Mouse (Mus musculus) c-Kit-positive CD71-positive TER-119-positive erythroid progenitor cells, embryonic 14.5 days (primary cell): ENCODE data around the gene Them7.

Experiments used
- DNase-seq: peaks from one replicate; pipeline ENCODE4 v3.0.0-alpha.2; 2013; ENCODE audit warnings: low spot score

Gene Them7

DNA sequence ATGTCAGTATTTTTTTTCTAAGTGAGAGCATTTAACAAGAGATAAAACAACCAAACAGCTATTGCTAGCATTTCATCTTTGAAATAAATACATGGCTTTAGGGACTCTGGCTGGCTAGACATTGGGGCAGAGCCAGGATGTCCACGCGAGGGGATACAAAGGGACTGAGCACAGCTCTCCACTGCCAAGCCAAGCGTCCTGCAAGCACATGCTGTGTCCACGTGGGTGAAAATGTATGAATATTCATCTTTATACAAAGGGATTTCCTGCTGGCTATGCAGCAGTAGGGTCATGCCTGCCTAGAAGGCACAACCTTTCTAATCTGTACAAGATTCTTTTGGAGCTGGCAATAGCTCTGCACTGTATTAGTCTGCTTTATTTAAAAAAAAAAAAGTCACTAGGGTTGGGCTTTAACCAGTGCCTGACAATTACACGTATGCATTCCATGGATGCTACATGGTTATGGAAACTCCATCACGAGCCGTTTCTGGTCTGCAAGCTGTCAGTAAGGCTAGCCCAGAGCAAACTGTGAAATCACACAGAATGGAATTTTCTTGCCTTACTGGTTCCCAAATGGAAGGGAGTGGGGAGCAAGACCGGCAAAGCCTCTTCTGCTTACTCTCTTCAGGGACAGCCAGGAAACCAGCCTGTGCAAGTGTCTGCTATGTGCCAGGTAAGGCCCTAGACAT, 192.7 kb downstream of the Them7 start:
- no peak for DNase-seq

DNA sequence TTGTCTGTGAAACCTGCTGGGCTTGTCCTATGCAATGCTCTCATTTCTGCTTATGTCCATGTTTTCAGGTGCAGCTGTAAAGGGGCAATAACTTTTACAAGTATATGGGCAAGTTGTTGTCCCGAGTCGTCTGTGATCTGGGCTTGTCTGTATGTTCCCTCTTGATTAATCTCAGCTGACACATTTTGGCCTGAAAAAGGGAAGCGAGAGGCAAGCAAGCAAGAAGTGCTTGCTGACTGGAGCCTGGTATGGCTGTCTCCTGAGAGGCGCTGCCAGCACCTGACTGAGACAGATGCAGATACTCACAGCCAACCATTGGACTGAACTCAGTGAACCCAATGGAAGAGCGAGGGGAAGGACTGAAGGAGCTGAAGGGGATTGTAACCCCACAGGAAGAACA, 193.5 kb downstream of the Them7 start:
- no peak for DNase-seq

DNA sequence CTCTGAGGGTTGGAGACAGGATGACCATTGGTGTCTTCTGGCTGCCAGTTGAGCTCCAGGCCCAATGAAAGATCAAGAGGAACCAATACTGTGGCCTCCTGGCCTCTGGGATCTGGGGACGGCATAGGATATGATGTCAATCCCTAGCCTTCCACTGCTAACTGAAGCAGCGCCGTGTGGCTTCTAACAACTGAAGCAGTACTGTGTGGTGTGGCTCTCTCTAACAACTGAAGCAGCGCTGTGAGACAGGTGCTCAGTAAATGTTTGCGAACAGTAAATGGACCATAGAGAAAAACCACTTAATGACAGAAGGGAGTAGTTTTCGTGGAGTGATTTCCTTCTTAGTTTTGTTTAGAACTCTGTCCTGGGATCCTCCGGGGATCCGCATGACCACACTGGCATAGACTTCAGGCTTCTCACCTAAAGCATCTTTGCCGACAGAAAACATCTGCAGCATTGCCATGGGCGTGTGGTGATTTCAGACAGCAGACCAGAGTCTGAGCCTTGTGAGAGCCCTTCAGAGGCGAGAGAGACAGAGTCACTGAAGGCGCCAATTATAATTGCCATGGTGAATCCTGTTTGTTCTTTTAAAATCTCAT, 194.6 kb downstream of the Them7 start:
- no peak for DNase-seq

GRCm38 (mm10) chr2:105427447-105427846, 203.3 kb downstream of the Them7 start:
- DNase-seq: peak; percentile 13

GRCm38 (mm10) chr2:105428029-105428428, 203.9 kb downstream of the Them7 start:
- peak; percentile 73 for DNase-seq

DNA sequence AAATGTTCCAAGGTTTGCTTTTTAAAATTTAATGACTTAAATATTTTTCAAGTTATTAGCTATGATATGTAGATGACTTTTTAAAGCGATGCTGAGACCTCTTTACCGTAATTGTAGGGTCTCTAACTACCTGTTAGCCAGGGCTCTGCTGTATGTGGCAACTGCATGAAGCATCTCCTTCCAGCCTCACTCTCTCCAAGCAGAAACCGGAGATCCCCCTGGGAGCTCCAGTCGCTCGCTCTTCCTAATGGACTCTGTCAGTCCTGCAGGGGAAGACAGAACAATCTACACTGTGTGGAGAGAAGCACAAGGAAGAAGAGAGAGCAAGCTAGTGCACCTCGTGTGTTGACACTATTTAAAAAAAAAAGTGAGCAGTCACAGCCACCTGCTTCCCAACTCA, 204.3 kb downstream of the Them7 start:
- DNase-seq: no peak
